23 mouse cellular contexts compared by ENCODE assay signal in the genomic region with DNA sequence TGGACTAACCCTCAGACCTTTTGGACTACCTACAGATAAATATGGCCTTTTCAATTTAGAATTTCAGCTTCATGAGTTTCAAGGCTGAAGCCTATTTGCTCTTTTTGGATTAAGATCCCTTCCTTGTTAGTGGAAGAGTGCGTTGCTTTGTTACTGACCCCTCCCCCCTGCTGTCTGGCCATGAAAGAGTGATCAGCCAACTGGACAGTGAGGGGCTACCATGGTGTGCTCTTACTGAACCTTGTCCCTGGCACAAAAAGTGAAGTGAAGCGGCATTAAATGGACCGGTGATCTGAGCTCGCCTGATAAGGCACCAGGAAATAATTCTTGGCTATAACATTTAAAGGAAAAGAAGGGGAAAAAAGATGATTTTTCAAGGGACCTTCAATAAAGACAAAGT.
DNase-seq lines count a peak whose midpoint lies in the region; ATAC-seq and TF ChIP-seq lines count a peak whose summit lies in the region.
"Had no signal": no experiment of that assay in that cellular context is flagged by ENCODE, and none has a peak within 500 bp of the region (broad histone marks: within the 10 kb centered on the region; RNA-seq: fewer than 3 reads in every experiment).

No protein-coding gene starts in this region.

- no peak overlapping the region for H3K27ac ChIP-seq in kidney, embryonic 16.5 days (ENCODE audit: low read length)
- no peak overlapping the region for H3K27ac ChIP-seq in kidney, adult 2 months (ENCODE audit: insufficient read depth, low read depth, low read length)
- H3K27ac ChIP-seq in forebrain, embryonic 11.5 days (ENCODE audit: low read depth, low read length): no peak overlapping the region
- no peak overlapping the region for H3K27ac ChIP-seq in midbrain, embryonic 11.5 days (ENCODE audit: low read depth, low read length)
- H3K27ac ChIP-seq: embryonic facial prominence, embryonic 10.5 days; embryonic facial prominence, embryonic 12.5 days; forebrain, embryonic 12.5 days had no signal

- no peak overlapping the region for H3K9ac ChIP-seq in kidney, embryonic 16.5 days (replicated peaks; ENCODE audit: low read length)
- H3K9ac ChIP-seq in forebrain, embryonic 11.5 days (ENCODE audit: low read length): no peak overlapping the region
- no peak overlapping the region for H3K9ac ChIP-seq in midbrain, embryonic 11.5 days (ENCODE audit: low read length)
- H3K9ac ChIP-seq: embryonic facial prominence, embryonic 12.5 days; forebrain, embryonic 12.5 days had no signal

- no peak overlapping the region for H3K4me2 ChIP-seq in kidney, embryonic 16.5 days (replicated peaks; ENCODE audit: low read depth, low read length)
- no peak overlapping the region for H3K4me2 ChIP-seq in forebrain, embryonic 11.5 days (ENCODE audit: low read depth, low read length, severe bottlenecking)
- H3K4me2 ChIP-seq in midbrain, embryonic 11.5 days: no peak overlapping the region
- H3K4me2 ChIP-seq: embryonic facial prominence, embryonic 12.5 days; forebrain, embryonic 12.5 days had no signal

- H3K9me3 ChIP-seq in kidney, embryonic 16.5 days (ENCODE audit: low read length): no peaks in the 10 kb centered on the region
- no peaks in the 10 kb centered on the region for H3K9me3 ChIP-seq in forebrain, embryonic 11.5 days (ENCODE audit: control insufficient read depth, low read length)
- H3K9me3 ChIP-seq in midbrain, embryonic 11.5 days (ENCODE audit: control insufficient read depth, low read length): no peaks in the 10 kb centered on the region
- H3K9me3 ChIP-seq: embryonic facial prominence, embryonic 10.5 days; embryonic facial prominence, embryonic 12.5 days; forebrain, embryonic 12.5 days had no signal

- DNase-seq in embryo, embryonic 10 days (ENCODE audit: low spot score): peak; percentile 7
- no peak for DNase-seq in embryo, embryonic 9.5 days (ENCODE audit: extremely low spot score)
- no peak for DNase-seq in kidney, adult 2 months
- peak; percentile 24 for DNase-seq in Muller cell, postnatal 12 days (ENCODE audit: inconsistent ontology term)
- DNase-seq in retina, embryonic 14.5 days (ENCODE audit: low spot score): peak; percentile 22
- no peak for DNase-seq in forebrain, embryonic 11.5 days (ENCODE audit: low spot score)
- DNase-seq in midbrain, embryonic 11.5 days (ENCODE audit: low spot score, missing footprints): no peak
- DNase-seq: adrenal gland, adult 8-10 months; adrenal gland, postnatal 14 days; adrenal gland, postnatal 36 days; cerebellum, adult 11-12 months; cerebellum, adult 2 months; cerebellum, adult 9-11 months; cerebellum, postnatal 25 days; embryo, embryonic 11 days had no signal

- WGBS in kidney, embryonic 16.5 days: 51% methylated on average over 4 of the region's 4 CpGs
- WGBS in kidney, adult 2 months: 45% methylated on average over 4 of the region's 4 CpGs
- 27% methylated on average over 4 of the region's 4 CpGs for WGBS in forebrain, embryonic 11.5 days
- 21% methylated on average over 4 of the region's 4 CpGs for WGBS in midbrain, embryonic 11.5 days

- no peak for TF ChIP-seq CTCF in kidney, adult 2 months (conservative IDR thresholded peaks at IDR 0.05; ENCODE audit: insufficient read depth, insufficient read length, low read depth, low read length)

- H3K36me3 ChIP-seq in kidney, embryonic 16.5 days (ENCODE audit: insufficient read depth, low read length): no peaks in the 10 kb centered on the region
- no peaks in the 10 kb centered on the region for H3K36me3 ChIP-seq in kidney, adult 2 months (ENCODE audit: control insufficient read depth, insufficient read depth, low read length)
- no peaks in the 10 kb centered on the region for H3K36me3 ChIP-seq in forebrain, embryonic 11.5 days (ENCODE audit: control insufficient read depth, insufficient read depth, low read length)
- H3K36me3 ChIP-seq in midbrain, embryonic 11.5 days (ENCODE audit: control insufficient read depth, insufficient read depth, low read length): no peaks in the 10 kb centered on the region
- H3K36me3 ChIP-seq: embryonic facial prominence, embryonic 10.5 days; embryonic facial prominence, embryonic 12.5 days; forebrain, embryonic 12.5 days had no signal

- H3K27me3 ChIP-seq in kidney, embryonic 16.5 days (ENCODE audit: insufficient read depth, low read length): no peaks in the 10 kb centered on the region
- no peaks in the 10 kb centered on the region for H3K27me3 ChIP-seq in kidney, adult 2 months (replicated peaks; ENCODE audit: control insufficient read depth, insufficient read depth, low read length)
- H3K27me3 ChIP-seq in forebrain, embryonic 11.5 days (ENCODE audit: control insufficient read depth, insufficient read depth, low read length): no peaks in the 10 kb centered on the region
- H3K27me3 ChIP-seq in midbrain, embryonic 11.5 days (ENCODE audit: control insufficient read depth, insufficient read depth, low read length): no peaks in the 10 kb centered on the region
- H3K27me3 ChIP-seq: embryonic facial prominence, embryonic 12.5 days; forebrain, embryonic 12.5 days had no signal

- no peak overlapping the region for H3K4me3 ChIP-seq in kidney, embryonic 16.5 days (ENCODE audit: low read length)
- no peak overlapping the region for H3K4me3 ChIP-seq in kidney, adult 2 months (ENCODE audit: insufficient read depth, low read depth, low read length)
- H3K4me3 ChIP-seq in forebrain, embryonic 11.5 days (ENCODE audit: low read depth, low read length): no peak overlapping the region
- H3K4me3 ChIP-seq in midbrain, embryonic 11.5 days (ENCODE audit: low read depth, low read length): no peak overlapping the region
- H3K4me3 ChIP-seq: embryonic facial prominence, embryonic 10.5 days; embryonic facial prominence, embryonic 12.5 days; forebrain, embryonic 12.5 days had no signal

- ATAC-seq in kidney, embryonic 16.5 days (ENCODE audit: low FRiP score, low TSS enrichment): peak; percentile 69; the same call in 1 of the 2 replicates
- ATAC-seq in forebrain, embryonic 11.5 days (replicated peaks; ENCODE audit: low FRiP score): no peak
- no peak for ATAC-seq in midbrain, embryonic 11.5 days (ENCODE audit: low FRiP score)
- ATAC-seq: activated CD4-positive, CD25-positive, alpha-beta regulatory T cell, adult 4 months; forebrain, embryonic 14.5 days; forebrain, embryonic 16.5 days; Patski had no signal

- TF ChIP-seq POLR2A in kidney, adult 2 months (IDR thresholded peaks at IDR 0.05; ENCODE audit: low read depth, low read length): no peak

- H3K4me1 ChIP-seq in kidney, embryonic 16.5 days (ENCODE audit: insufficient read depth, low read length): no peaks in the 10 kb centered on the region
- H3K4me1 ChIP-seq in kidney, adult 2 months (ENCODE audit: control insufficient read depth, insufficient read depth, low read length): no peaks in the 10 kb centered on the region
- H3K4me1 ChIP-seq in forebrain, embryonic 11.5 days (replicated peaks; ENCODE audit: control insufficient read depth, insufficient read depth, low read length): no peaks in the 10 kb centered on the region
- H3K4me1 ChIP-seq in midbrain, embryonic 11.5 days (ENCODE audit: control insufficient read depth, insufficient read depth, low read length): no peaks in the 10 kb centered on the region
- H3K4me1 ChIP-seq: embryonic facial prominence, embryonic 10.5 days; embryonic facial prominence, embryonic 12.5 days; forebrain, embryonic 12.5 days had no signal

Comparison
In these comparisons a context has a peak if more than half of its experiments do, and no peak if none do; other contexts are left out.
1. DNase-seq: peak in embryo, embryonic 10 days (single experiment), Muller cell, postnatal 12 days (single experiment) and retina, embryonic 14.5 days (single experiment); none in embryo, embryonic 9.5 days (single experiment), kidney, adult 2 months (single experiment), forebrain, embryonic 11.5 days (single experiment) and midbrain, embryonic 11.5 days (single experiment).